Comparison of ENCODE assay signal across 8 mouse cellular contexts in genomic region chr3:94932809-94933564, GRCm38 (mm10). TPM values are rescaled to one million over a fixed set of nuclear protein-coding genes. Genes with fewer than 3 reads are reported as not detected.
DNase-seq lines count a peak whose midpoint lies in the region; ATAC-seq and TF ChIP-seq lines count a peak whose summit lies in the region.

TSS of gene Selenbp1 (plus strand) at chr3:94933056.

- no peaks in the 10 kb centered on the region for H3K9me3 ChIP-seq in E14TG2a.4 (ENCODE audit: low read length)
- H3K9me3 ChIP-seq in forebrain, embryonic 15.5 days: no peaks in the 10 kb centered on the region
- H3K9me3 ChIP-seq in heart, postnatal 0 days (replicated peaks; ENCODE audit: control insufficient read depth, low read length): no peaks in the 10 kb centered on the region
- no peaks in the 10 kb centered on the region for H3K9me3 ChIP-seq in liver, embryonic 14.5 days (ENCODE audit: control insufficient read depth, low read length)
- no peaks in the 10 kb centered on the region for H3K9me3 ChIP-seq in stomach, embryonic 15.5 days

- peak; percentile 26 to 27 for DNase-seq in cerebellum, adult 18-20 months
- peak; percentile 91 for DNase-seq in heart, postnatal 0 days (ENCODE audit: low spot score)
- DNase-seq in kidney, postnatal 4 days: peak; percentile 90 to 93
- DNase-seq in liver, embryonic 14.5 days (ENCODE audit: low read depth in 3 of 3, low spot score in 3 of 3): peak; percentile 55 to 57 (median 56)
- DNase-seq in natural killer cell, adult 2 months (ENCODE audit: low spot score in 2 of 2): peak; percentile 30 to 50

- no peaks in the 10 kb centered on the region for H3K36me3 ChIP-seq in E14TG2a.4 (ENCODE audit: insufficient read depth, low read length)
- no peaks in the 10 kb centered on the region for H3K36me3 ChIP-seq in forebrain, embryonic 15.5 days
- no peaks in the 10 kb centered on the region for H3K36me3 ChIP-seq in heart, postnatal 0 days (replicated peaks; ENCODE audit: control insufficient read depth, insufficient read depth, low read length)
- no peaks in the 10 kb centered on the region for H3K36me3 ChIP-seq in liver, embryonic 14.5 days (replicated peaks; ENCODE audit: control insufficient read depth, insufficient read depth, low read depth)
- no peaks in the 10 kb centered on the region for H3K36me3 ChIP-seq in stomach, embryonic 15.5 days

- peak; percentile 90 for TF ChIP-seq EP300 in heart, postnatal 0 days (IDR thresholded peaks at IDR 0.05; ENCODE audit: low read depth)
- TF ChIP-seq EP300 in liver, embryonic 14.5 days (IDR thresholded peaks at IDR 0.05; ENCODE audit: low read depth): no peak

- peak within 1 kb of the TSS; percentile 61 for H3K4me3 ChIP-seq in E14TG2a.4 (replicated peaks; ENCODE audit: low read length)
- H3K4me3 ChIP-seq in forebrain, embryonic 15.5 days: peak within 1 kb of the TSS; percentile 26
- peak within 1 kb of the TSS; percentile 54 for H3K4me3 ChIP-seq in heart, postnatal 0 days (ENCODE audit: low read depth, low read length)
- H3K4me3 ChIP-seq in liver, embryonic 14.5 days (ENCODE audit: insufficient read depth in 1 of 2, low read depth in 2 of 2, low read length in 2 of 2): peak within 1 kb of the TSS; percentile 54 to 61
- H3K4me3 ChIP-seq in stomach, embryonic 15.5 days (replicated peaks): peak within 1 kb of the TSS; percentile 44

- WGBS in forebrain, embryonic 15.5 days: 16% methylated on average over 16 of the region's 16 CpGs
- 2% methylated on average over 16 of the region's 16 CpGs for WGBS in heart, postnatal 0 days
- 4% methylated on average over 16 of the region's 16 CpGs for WGBS in liver, embryonic 14.5 days (ENCODE audit: insufficient replicate concordance)
- 4% methylated on average over 16 of the region's 16 CpGs for WGBS in stomach, embryonic 15.5 days

- peak within 1 kb of the TSS; percentile 62 for H3K27ac ChIP-seq in forebrain, embryonic 15.5 days (replicated peaks)
- peak within 1 kb of the TSS; percentile 96 for H3K27ac ChIP-seq in heart, postnatal 0 days (ENCODE audit: low read depth)
- peak within 1 kb of the TSS; percentile 69 for H3K27ac ChIP-seq in liver, embryonic 14.5 days
- H3K27ac ChIP-seq in stomach, embryonic 15.5 days: peak within 1 kb of the TSS; percentile 96

- peak within 1 kb of the TSS; percentile 39 for H3K4me2 ChIP-seq in forebrain, embryonic 15.5 days (replicated peaks)
- peak within 1 kb of the TSS; percentile 66 for H3K4me2 ChIP-seq in heart, postnatal 0 days (ENCODE audit: low read depth, low read length)
- peak within 1 kb of the TSS; percentile 72 for H3K4me2 ChIP-seq in liver, embryonic 14.5 days (ENCODE audit: low read depth)
- peak within 1 kb of the TSS; percentile 51 for H3K4me2 ChIP-seq in stomach, embryonic 15.5 days

- H3K4me1 ChIP-seq in E14TG2a.4 (replicated peaks; ENCODE audit: low read depth, low read length): peaks cover 13% of the 10 kb centered on the region
- peaks cover 11% of the 10 kb centered on the region for H3K4me1 ChIP-seq in forebrain, embryonic 15.5 days
- peaks cover 10% of the 10 kb centered on the region for H3K4me1 ChIP-seq in heart, postnatal 0 days (ENCODE audit: control insufficient read depth, insufficient read depth)
- H3K4me1 ChIP-seq in liver, embryonic 14.5 days (replicated peaks; ENCODE audit: control insufficient read depth in 2 of 2, insufficient read depth in 2 of 2, low read length in 1 of 2): peaks cover 10 to 45% of the 10 kb centered on the region in 2 experiments
- peaks cover 10% of the 10 kb centered on the region for H3K4me1 ChIP-seq in stomach, embryonic 15.5 days

- H3K27me3 ChIP-seq in E14TG2a.4 (ENCODE audit: insufficient read depth, low read length): peaks cover 2% of the 10 kb centered on the region; the same call in 1 of the 2 replicates
- H3K27me3 ChIP-seq in forebrain, embryonic 15.5 days: no peaks in the 10 kb centered on the region
- H3K27me3 ChIP-seq in heart, postnatal 0 days (ENCODE audit: control insufficient read depth, insufficient read depth, low read length): no peaks in the 10 kb centered on the region
- H3K27me3 ChIP-seq in liver, embryonic 14.5 days (ENCODE audit: control insufficient read depth, insufficient read depth, low read length): no peaks in the 10 kb centered on the region
- no peaks in the 10 kb centered on the region for H3K27me3 ChIP-seq in stomach, embryonic 15.5 days (replicated peaks)

- peak; percentile 80 for ATAC-seq in forebrain, embryonic 15.5 days (replicated peaks)
- peak; percentile 89 for ATAC-seq in heart, postnatal 0 days (ENCODE audit: insufficient read depth, low read depth)
- peak; percentile 80 for ATAC-seq in liver, embryonic 14.5 days (ENCODE audit: insufficient read depth)
- peak; percentile 85 for ATAC-seq in stomach, embryonic 15.5 days (ENCODE audit: insufficient read depth, low FRiP score, low read depth)

- H3K9ac ChIP-seq in forebrain, embryonic 15.5 days (replicated peaks): peak within 1 kb of the TSS; percentile 22; the same call in 1 of the 2 replicates
- H3K9ac ChIP-seq in heart, postnatal 0 days (replicated peaks; ENCODE audit: low read depth, low read length): peak within 1 kb of the TSS; percentile 51; the same call in 1 of the 2 replicates
- H3K9ac ChIP-seq in liver, embryonic 14.5 days (replicated peaks): peak within 1 kb of the TSS; percentile 64
- H3K9ac ChIP-seq in stomach, embryonic 15.5 days: 0 out of 2 replicates have a peak within 1 kb of the TSS, but pooled peaks have one; percentile 29

- no peak for TF ChIP-seq CTCF in E14TG2a.4 (conservative IDR thresholded peaks at IDR 0.05; ENCODE audit: low read length)
- no peak for TF ChIP-seq CTCF in heart, postnatal 0 days (IDR thresholded peaks at IDR 0.05; ENCODE audit: low read depth)
- TF ChIP-seq CTCF in liver, embryonic 14.5 days (IDR thresholded peaks at IDR 0.05; ENCODE audit: low read depth): no peak

RNA-seq across cellular contexts. Expression of gene Selenbp1, which starts in this region (rescaled TPM):
- 9.5 and 11.6 TPM in 2 replicates for polyA plus RNA-seq in forebrain, embryonic 15.5 days (2015; fragmentation: Nextera tagmentation; extraction: Ambion mirVana)
- 183 and 212 TPM in 2 replicates for total RNA-seq in heart, postnatal 0 days (2014; rRNA removed; ENCODE audit: low replicate concordance)
- 101 and 112 TPM in 2 replicates for polyA plus RNA-seq in heart, postnatal 0 days (2015; fragmentation: Nextera tagmentation; extraction: Ambion mirVana)
- 43.5 and 44.8 TPM in 2 replicates for polyA plus RNA-seq in liver, embryonic 14.5 days (2012; rRNA removed)
- 56.7 and 71.2 TPM in 2 replicates for polyA plus RNA-seq in liver, embryonic 14.5 days (2014; fragmentation: Nextera tagmentation; extraction: Ambion mirVana)
- polyA plus RNA-seq in stomach, embryonic 15.5 days (2015; fragmentation: Nextera tagmentation; extraction: Ambion mirVana): 109 and 122 TPM in 2 replicates

Comparison
In these comparisons a context has a peak if more than half of its experiments do, and no peak if none do; other contexts are left out.
1. Peak in every context shown above with its lines: DNase-seq, ATAC-seq, H3K4me3 ChIP-seq and H3K27ac ChIP-seq.
2. DNase-seq: peak in every context shown above with its lines; median percentile 92 in kidney, postnatal 4 days; 91 in heart, postnatal 0 days; 56 in liver, embryonic 14.5 days; 40 in natural killer cell, adult 2 months; 26 in cerebellum, adult 18-20 months.